Mouse (Mus musculus): ENCODE measurements at regions not wholly inside any gene's neighbourhood (a gene's known extent, or its start where the extent isn't known, plus 50 kb on each side); places are given as distances from the start of the nearest gene placed in this dataset.
A peak's percentile ranks its signal among the peaks of the same experiment; 100 is the strongest.

GRCm38 (mm10) chr13:57365096-57365495 lies 469.3 kb upstream of the Trpc7 start:
- TF ChIP-seq CTCF (IDR thresholded peaks at IDR 0.05; ENCODE audit: low read depth, low read length) (no peak), POLR2A (IDR thresholded peaks at IDR 0.05; ENCODE audit: insufficient read depth, low read length) (no peak), EP300 (IDR thresholded peaks at IDR 0.05; ENCODE audit: insufficient read depth, low read depth, low read length) (no peak)
- no peak overlapping the region for H3K9ac ChIP-seq (ENCODE audit: low read depth, poor library complexity, severe bottlenecking)

GRCm38 (mm10) chr13:57364396-57364795 lies 468.6 kb upstream of the Trpc7 start:
- H3K9me3 ChIP-seq (replicated peaks; ENCODE audit: control insufficient read depth, insufficient read depth, low read length, poor library complexity, severe bottlenecking), result no peaks in the 10 kb centered on the region
- no peaks in the 10 kb centered on the region for H3K27me3 ChIP-seq (ENCODE audit: control insufficient read depth, insufficient read depth, low read length, poor library complexity, severe bottlenecking)
- no peak for TF ChIP-seq POLR2A (IDR thresholded peaks at IDR 0.05; ENCODE audit: insufficient read depth, low read length)
- no peak for TF ChIP-seq EP300 (IDR thresholded peaks at IDR 0.05; ENCODE audit: insufficient read depth, low read depth, low read length)
- TF ChIP-seq CTCF (IDR thresholded peaks at IDR 0.05; ENCODE audit: low read depth, low read length), result no peak
- no peak overlapping the region for H3K9ac ChIP-seq (ENCODE audit: low read depth, poor library complexity, severe bottlenecking)
- H3K4me1 ChIP-seq (ENCODE audit: control insufficient read depth, insufficient read depth, low read length), result peaks cover 2% of the 10 kb centered on the region
- no peak overlapping the region for H3K27ac ChIP-seq (ENCODE audit: insufficient read depth, low read length)
- H3K4me3 ChIP-seq (ENCODE audit: low read depth, low read length), result no peak overlapping the region
- no peaks in the 10 kb centered on the region for H3K36me3 ChIP-seq (ENCODE audit: control insufficient read depth, insufficient read depth, low read length, poor library complexity, severe bottlenecking)

More at GRCm38 (mm10) chr13:57365096-57365495, 469.3 kb upstream of the Trpc7 start:
- H3K27ac ChIP-seq (ENCODE audit: insufficient read depth, low read length), result no peak overlapping the region
- H3K9me3 ChIP-seq (replicated peaks; ENCODE audit: control insufficient read depth, insufficient read depth, low read length, poor library complexity, severe bottlenecking), result no peaks in the 10 kb centered on the region
- no peaks in the 10 kb centered on the region for H3K36me3 ChIP-seq (ENCODE audit: control insufficient read depth, insufficient read depth, low read length, poor library complexity, severe bottlenecking)
- H3K4me1 ChIP-seq (ENCODE audit: control insufficient read depth, insufficient read depth, low read length), result peaks cover 2% of the 10 kb centered on the region
- no peak overlapping the region for H3K4me3 ChIP-seq (ENCODE audit: low read depth, low read length)
- no peaks in the 10 kb centered on the region for H3K27me3 ChIP-seq (ENCODE audit: control insufficient read depth, insufficient read depth, low read length, poor library complexity, severe bottlenecking)

DNA sequence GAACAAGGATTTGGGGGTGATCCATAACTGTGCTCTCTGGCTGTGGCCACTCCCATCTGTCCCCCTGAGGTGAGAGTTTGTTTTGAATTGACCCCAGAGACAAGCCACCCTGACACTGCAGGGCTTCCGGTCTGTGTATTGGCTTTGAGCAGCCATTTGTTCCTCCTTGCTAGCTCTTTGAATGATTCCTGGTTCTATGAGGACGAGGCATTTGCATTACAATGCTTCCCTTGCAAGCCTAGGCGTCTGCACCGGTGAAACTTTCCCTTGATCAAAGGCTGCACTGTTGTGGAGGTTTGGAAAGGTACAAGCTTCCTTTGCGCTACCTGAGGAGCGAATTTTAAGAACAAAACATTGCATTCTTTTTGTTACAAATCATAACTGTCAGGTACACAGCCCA lies 466.8 kb upstream of the Trpc7 start:
- TF ChIP-seq POLR2A (IDR thresholded peaks at IDR 0.05; ENCODE audit: insufficient read depth, low read length), result no peak
- TF ChIP-seq CTCF (IDR thresholded peaks at IDR 0.05; ENCODE audit: low read depth, low read length), result no peak
- TF ChIP-seq EP300 (IDR thresholded peaks at IDR 0.05; ENCODE audit: insufficient read depth, low read depth, low read length), result peak; percentile 95

GRCm38 (mm10) chr13:57361286-57361685 lies 465.5 kb upstream of the Trpc7 start:
- H3K27ac ChIP-seq (ENCODE audit: insufficient read depth, low read length), result no peak overlapping the region
- no peaks in the 10 kb centered on the region for H3K36me3 ChIP-seq (ENCODE audit: control insufficient read depth, insufficient read depth, low read length, poor library complexity, severe bottlenecking)
- no peaks in the 10 kb centered on the region for H3K27me3 ChIP-seq (ENCODE audit: control insufficient read depth, insufficient read depth, low read length, poor library complexity, severe bottlenecking)
- H3K4me1 ChIP-seq (ENCODE audit: control insufficient read depth, insufficient read depth, low read length), result peaks cover 2% of the 10 kb centered on the region
- TF ChIP-seq EP300 (IDR thresholded peaks at IDR 0.05; ENCODE audit: insufficient read depth, low read depth, low read length), result no peak
- TF ChIP-seq POLR2A (IDR thresholded peaks at IDR 0.05; ENCODE audit: insufficient read depth, low read length), result no peak
- TF ChIP-seq CTCF (IDR thresholded peaks at IDR 0.05; ENCODE audit: low read depth, low read length), result no peak
- no peak overlapping the region for H3K4me3 ChIP-seq (ENCODE audit: low read depth, low read length)
- H3K9me3 ChIP-seq (replicated peaks; ENCODE audit: control insufficient read depth, insufficient read depth, low read length, poor library complexity, severe bottlenecking), result no peaks in the 10 kb centered on the region
- no peak overlapping the region for H3K9ac ChIP-seq (ENCODE audit: low read depth, poor library complexity, severe bottlenecking)

More for the DNA sequence above, 466.8 kb upstream of the Trpc7 start:
- H3K36me3 ChIP-seq (ENCODE audit: control insufficient read depth, insufficient read depth, low read length, poor library complexity, severe bottlenecking), result no peaks in the 10 kb centered on the region
- no peaks in the 10 kb centered on the region for H3K27me3 ChIP-seq (ENCODE audit: control insufficient read depth, insufficient read depth, low read length, poor library complexity, severe bottlenecking)
- peaks cover 2% of the 10 kb centered on the region for H3K4me1 ChIP-seq (ENCODE audit: control insufficient read depth, insufficient read depth, low read length)
- H3K9ac ChIP-seq (ENCODE audit: low read depth, poor library complexity, severe bottlenecking), result no peak overlapping the region
- peak overlapping the region; percentile 89 for H3K27ac ChIP-seq (ENCODE audit: insufficient read depth, low read length)
- no peaks in the 10 kb centered on the region for H3K9me3 ChIP-seq (replicated peaks; ENCODE audit: control insufficient read depth, insufficient read depth, low read length, poor library complexity, severe bottlenecking)
- H3K4me3 ChIP-seq (ENCODE audit: low read depth, low read length), result no peak overlapping the region

GRCm38 (mm10) chr13:57354606-57355005 lies 458.8 kb upstream of the Trpc7 start:
- Histone ChIP-seq H3K27ac (ENCODE audit: insufficient read depth, low read length) (no peak overlapping the region), H3K27me3 (ENCODE audit: control insufficient read depth, insufficient read depth, low read length, poor library complexity, severe bottlenecking) (no peaks in the 10 kb centered on the region), H3K9ac (ENCODE audit: low read depth, poor library complexity, severe bottlenecking) (no peak overlapping the region), H3K9me3 (replicated peaks; ENCODE audit: control insufficient read depth, insufficient read depth, low read length, poor library complexity, severe bottlenecking) (no peaks in the 10 kb centered on the region; the same call in 1 of the 2 replicates), H3K4me1 (ENCODE audit: control insufficient read depth, insufficient read depth, low read length) (no peaks in the 10 kb centered on the region), H3K36me3 (ENCODE audit: control insufficient read depth, insufficient read depth, low read length, poor library complexity, severe bottlenecking) (no peaks in the 10 kb centered on the region), H3K4me3 (ENCODE audit: low read depth, low read length) (no peak overlapping the region)
- TF ChIP-seq EP300 (IDR thresholded peaks at IDR 0.05; ENCODE audit: insufficient read depth, low read depth, low read length), result no peak
- TF ChIP-seq CTCF (IDR thresholded peaks at IDR 0.05; ENCODE audit: low read depth, low read length), result no peak
- TF ChIP-seq POLR2A (IDR thresholded peaks at IDR 0.05; ENCODE audit: insufficient read depth, low read length), result no peak

GRCm38 (mm10) chr13:57353976-57354375 lies 458.2 kb upstream of the Trpc7 start:
- TF ChIP-seq EP300 (IDR thresholded peaks at IDR 0.05; ENCODE audit: insufficient read depth, low read depth, low read length), result no peak
- no peak for TF ChIP-seq POLR2A (IDR thresholded peaks at IDR 0.05; ENCODE audit: insufficient read depth, low read length)
- TF ChIP-seq CTCF (IDR thresholded peaks at IDR 0.05; ENCODE audit: low read depth, low read length), result no peak

More at GRCm38 (mm10) chr13:57353976-57354375, 458.2 kb upstream of the Trpc7 start:
- no peaks in the 10 kb centered on the region; the same call in 1 of the 2 replicates for H3K9me3 ChIP-seq (replicated peaks; ENCODE audit: control insufficient read depth, insufficient read depth, low read length, poor library complexity, severe bottlenecking)
- no peaks in the 10 kb centered on the region for H3K4me1 ChIP-seq (ENCODE audit: control insufficient read depth, insufficient read depth, low read length)
- no peak overlapping the region for H3K9ac ChIP-seq (ENCODE audit: low read depth, poor library complexity, severe bottlenecking)
- H3K27ac ChIP-seq (ENCODE audit: insufficient read depth, low read length), result no peak overlapping the region
- H3K27me3 ChIP-seq (ENCODE audit: control insufficient read depth, insufficient read depth, low read length, poor library complexity, severe bottlenecking), result no peaks in the 10 kb centered on the region
- no peak overlapping the region for H3K4me3 ChIP-seq (ENCODE audit: low read depth, low read length)
- H3K36me3 ChIP-seq (ENCODE audit: control insufficient read depth, insufficient read depth, low read length, poor library complexity, severe bottlenecking), result no peaks in the 10 kb centered on the region
